Mouse (Mus musculus): ENCODE data around the gene Krt8. TPM values are rescaled to one million over a fixed set of nuclear protein-coding genes. Genes with fewer than 3 reads are reported as not detected.

Krt8 gene
- polyA plus RNA-seq, 1 experiment from 2014 or later, result 7.3 TPM

- 6% methylated on average over 22 of the region's 22 CpGs for WGBS
- H3K36me3 ChIP-seq, result no peaks in the 10 kb centered on the region
- H3K4me1 ChIP-seq, result peaks cover 28% of the 10 kb centered on the region
- no peaks in the 10 kb centered on the region for H3K9me3 ChIP-seq
- peak overlapping the region; percentile 53 for H3K9ac ChIP-seq
- peak overlapping the region; percentile 46 for H3K4me2 ChIP-seq (replicated peaks)
- H3K27me3 ChIP-seq, result peaks cover 66% of the 10 kb centered on the region
- H3K27ac ChIP-seq, result no peak overlapping the region
- no peak overlapping the region for H3K4me3 ChIP-seq
- ATAC-seq (ENCODE audit: low FRiP score, low read depth), result peak; percentile 41
These were observed 21.0 kb upstream of the Krt8 start for GRCm38 (mm10) chr15:102025136-102025872.

GRCm38 (mm10) chr15:102023888-102024287 is 19.6 kb upstream of the Krt8 start:
- no peak overlapping the region for H3K9ac ChIP-seq
- no peaks in the 10 kb centered on the region for H3K36me3 ChIP-seq
- H3K27ac ChIP-seq, result no peak overlapping the region
- no peak for ATAC-seq (ENCODE audit: low FRiP score, low read depth)
- H3K4me2 ChIP-seq (replicated peaks), result no peak overlapping the region
- H3K4me3 ChIP-seq, result no peak overlapping the region
- WGBS, result 73% methylated on average over 8 of the region's 8 CpGs
- peaks cover 60% of the 10 kb centered on the region for H3K27me3 ChIP-seq
- peaks cover 28% of the 10 kb centered on the region for H3K4me1 ChIP-seq
- H3K9me3 ChIP-seq, result no peaks in the 10 kb centered on the region

GRCm38 (mm10) chr15:102022481-102022880 is 18.2 kb upstream of the Krt8 start:
- H3K27me3 ChIP-seq, result peaks cover 47% of the 10 kb centered on the region
- H3K9me3 ChIP-seq, result no peaks in the 10 kb centered on the region
- no peak overlapping the region for H3K27ac ChIP-seq
- no peaks in the 10 kb centered on the region for H3K36me3 ChIP-seq
- no peak overlapping the region for H3K9ac ChIP-seq
- no peak overlapping the region for H3K4me3 ChIP-seq
- H3K4me2 ChIP-seq (replicated peaks), result no peak overlapping the region
- WGBS, result 29% methylated on average over 8 of the region's 8 CpGs
- H3K4me1 ChIP-seq, result peaks cover 18% of the 10 kb centered on the region
- no peak for ATAC-seq (ENCODE audit: low FRiP score, low read depth)

- Histone ChIP-seq H3K4me2 (replicated peaks) (no peak overlapping the region), H3K4me3 (no peak overlapping the region), H3K36me3 (no peaks in the 10 kb centered on the region), H3K27me3 (0 out of 2 replicates have a peak, but pooled peaks cover 3% of the 10 kb centered on the region), H3K4me1 (peaks cover 23% of the 10 kb centered on the region), H3K9me3 (no peaks in the 10 kb centered on the region), H3K9ac (no peak overlapping the region), H3K27ac (no peak overlapping the region)
- WGBS, result 21% methylated on average over 7 of the region's 7 CpGs
- ATAC-seq (ENCODE audit: low FRiP score, low read depth), result no peak
These were observed 13.7 kb upstream of the Krt8 start for GRCm38 (mm10) chr15:102017918-102018463.

GRCm38 (mm10) chr15:102016787-102017186 is 12.5 kb upstream of the Krt8 start:
- ATAC-seq (ENCODE audit: low FRiP score, low read depth), result no peak
- H3K4me3 ChIP-seq, result no peak overlapping the region
- H3K27ac ChIP-seq, result no peak overlapping the region
- H3K9ac ChIP-seq, result no peak overlapping the region
- peaks cover 7% of the 10 kb centered on the region; the same call in 1 of the 2 replicates for H3K27me3 ChIP-seq
- 10% methylated on average over 7 of the region's 7 CpGs for WGBS
- H3K9me3 ChIP-seq, result no peaks in the 10 kb centered on the region
- H3K4me1 ChIP-seq, result peaks cover 23% of the 10 kb centered on the region
- H3K36me3 ChIP-seq, result no peaks in the 10 kb centered on the region
- H3K4me2 ChIP-seq (replicated peaks), result no peak overlapping the region

GRCm38 (mm10) chr15:102016096-102016495 is 11.8 kb upstream of the Krt8 start:
- Histone ChIP-seq H3K4me2 (replicated peaks) (no peak overlapping the region), H3K9me3 (no peaks in the 10 kb centered on the region), H3K4me1 (peaks cover 23% of the 10 kb centered on the region), H3K9ac (no peak overlapping the region; the same call in 1 of the 2 replicates), H3K27me3 (peaks cover 7% of the 10 kb centered on the region; the same call in 1 of the 2 replicates), H3K36me3 (no peaks in the 10 kb centered on the region), H3K4me3 (no peak overlapping the region), H3K27ac (no peak overlapping the region)
- WGBS, result 5% methylated on average over 3 of the region's 3 CpGs
- no peak for ATAC-seq (ENCODE audit: low FRiP score, low read depth)

- no peak for ATAC-seq (ENCODE audit: low FRiP score, low read depth)
- H3K9me3 ChIP-seq, result no peaks in the 10 kb centered on the region
- 64% methylated on average over 4 of the region's 4 CpGs for WGBS
- H3K4me3 ChIP-seq, result no peak overlapping the region
- H3K4me2 ChIP-seq (replicated peaks), result no peak overlapping the region
- H3K27me3 ChIP-seq, result peaks cover 7% of the 10 kb centered on the region; the same call in 1 of the 2 replicates
- no peak overlapping the region for H3K9ac ChIP-seq
- no peak overlapping the region for H3K27ac ChIP-seq
- H3K4me1 ChIP-seq, result peaks cover 28% of the 10 kb centered on the region
- no peaks in the 10 kb centered on the region for H3K36me3 ChIP-seq
These were observed 10.6 kb upstream of the Krt8 start for GRCm38 (mm10) chr15:102014848-102015247.

GRCm38 (mm10) chr15:102013651-102014050 is 9.4 kb upstream of the Krt8 start:
- WGBS, result 22% methylated on average over 2 of the region's 3 CpGs
- Histone ChIP-seq H3K36me3 (no peaks in the 10 kb centered on the region), H3K27ac (no peak overlapping the region), H3K4me2 (replicated peaks) (no peak overlapping the region), H3K9ac (no peak overlapping the region), H3K4me1 (peaks cover 28% of the 10 kb centered on the region), H3K4me3 (no peak overlapping the region), H3K9me3 (no peaks in the 10 kb centered on the region), H3K27me3 (peaks cover 9% of the 10 kb centered on the region; the same call in 1 of the 2 replicates)
- no peak for ATAC-seq (ENCODE audit: low FRiP score, low read depth)

- no peak overlapping the region for H3K4me2 ChIP-seq (replicated peaks)
- no peak for ATAC-seq (ENCODE audit: low FRiP score, low read depth)
- no peak overlapping the region for H3K9ac ChIP-seq
- no peak overlapping the region for H3K4me3 ChIP-seq
- peaks cover 32% of the 10 kb centered on the region for H3K4me1 ChIP-seq
- H3K9me3 ChIP-seq, result no peaks in the 10 kb centered on the region
- 53% methylated on average over 4 of the region's 4 CpGs for WGBS
- H3K27ac ChIP-seq, result no peak overlapping the region
- H3K36me3 ChIP-seq, result no peaks in the 10 kb centered on the region
- H3K27me3 ChIP-seq, result peaks cover 15% of the 10 kb centered on the region; the same call in 1 of the 2 replicates
These were observed 8.0 kb upstream of the Krt8 start for GRCm38 (mm10) chr15:102012260-102012765.

- Histone ChIP-seq H3K9ac (no peak overlapping the region), H3K4me3 (no peak overlapping the region), H3K4me2 (replicated peaks) (no peak overlapping the region), H3K4me1 (peaks cover 36% of the 10 kb centered on the region), H3K27me3 (peaks cover 27% of the 10 kb centered on the region), H3K27ac (no peak overlapping the region), H3K36me3 (no peaks in the 10 kb centered on the region), H3K9me3 (no peaks in the 10 kb centered on the region)
- 58% methylated on average over 3 of the region's 3 CpGs for WGBS
- ATAC-seq (ENCODE audit: low FRiP score, low read depth), result no peak
These were observed 6.4 kb upstream of the Krt8 start for GRCm38 (mm10) chr15:102010569-102011245.

GRCm38 (mm10) chr15:102007097-102008069 is 3.1 kb upstream of the Krt8 start:
- Histone ChIP-seq H3K4me2 (replicated peaks) (no peak overlapping the region; the same call in 1 of the 2 replicates), H3K4me1 (peaks cover 36% of the 10 kb centered on the region), H3K27ac (no peak overlapping the region), H3K9me3 (no peaks in the 10 kb centered on the region), H3K27me3 (peaks cover 58% of the 10 kb centered on the region), H3K36me3 (no peaks in the 10 kb centered on the region), H3K9ac (no peak overlapping the region), H3K4me3 (no peak overlapping the region)
- no peak for ATAC-seq (ENCODE audit: low FRiP score, low read depth)
- WGBS, result 29% methylated on average over 12 of the region's 12 CpGs
